Mouse (Mus musculus): Measurements from ENCODE around the gene Ctso. TPM values are rescaled to one million over a fixed set of nuclear protein-coding genes. Genes with fewer than 3 reads are reported as not detected.

Ctso gene
- polyA plus RNA-seq, 1 experiment from 2014 or later, result 25.0 TPM

GRCm38 (mm10) chr3:81918215-81918614 lies 14.2 kb upstream of the Ctso start:
- ATAC-seq (ENCODE audit: insufficient number of reproducible peaks, insufficient read depth, low FRiP score, low read depth), result no peak
- Histone ChIP-seq H3K36me3 (ENCODE audit: control insufficient read depth, insufficient read depth, low read length) (no peaks in the 10 kb centered on the region), H3K4me1 (ENCODE audit: control insufficient read depth in 2 of 2, insufficient read depth in 2 of 2, low read length in 2 of 2) (no peaks in the 10 kb centered on the region; a peak in 1 of 4 replicates), H3K9me3 (ENCODE audit: control insufficient read depth, low read length) (no peaks in the 10 kb centered on the region), H3K9ac (ENCODE audit: low read length) (no peak overlapping the region), H3K27ac (replicated peaks in 1 of 2; ENCODE audit: control insufficient read depth in 1 of 2, insufficient read depth in 1 of 2, low read depth in 2 of 2, low read length in 2 of 2) (no peak overlapping the region), H3K4me2 (ENCODE audit: low read length) (no peak overlapping the region), H3K27me3 (ENCODE audit: control insufficient read depth, insufficient read depth, low read length) (no peaks in the 10 kb centered on the region), H3K4me3 (ENCODE audit: control insufficient read depth in 1 of 2, insufficient read depth in 1 of 2, low read depth in 1 of 2, low read length in 2 of 2) (no peak overlapping the region)
- WGBS, result 60% methylated on average over 8 of the region's 8 CpGs

- ATAC-seq (ENCODE audit: insufficient number of reproducible peaks, insufficient read depth, low FRiP score, low read depth), result no peak
- H3K4me3 ChIP-seq (ENCODE audit: control insufficient read depth in 1 of 2, insufficient read depth in 1 of 2, low read depth in 1 of 2, low read length in 2 of 2), result no peak overlapping the region
- no peak overlapping the region for H3K9ac ChIP-seq (ENCODE audit: low read length)
- H3K9me3 ChIP-seq (ENCODE audit: control insufficient read depth, low read length), result no peaks in the 10 kb centered on the region
- no peak overlapping the region for H3K4me2 ChIP-seq (ENCODE audit: low read length)
- H3K27me3 ChIP-seq (ENCODE audit: control insufficient read depth, insufficient read depth, low read length), result no peaks in the 10 kb centered on the region
- H3K4me1 ChIP-seq (ENCODE audit: control insufficient read depth in 2 of 2, insufficient read depth in 2 of 2, low read length in 2 of 2), result no peaks in the 10 kb centered on the region; a peak in 1 of 4 replicates
- WGBS, result 52% methylated on average over 3 of the region's 3 CpGs
- H3K36me3 ChIP-seq (ENCODE audit: control insufficient read depth, insufficient read depth, low read length), result no peaks in the 10 kb centered on the region
- no peak overlapping the region for H3K27ac ChIP-seq (replicated peaks in 1 of 2; ENCODE audit: control insufficient read depth in 1 of 2, insufficient read depth in 1 of 2, low read depth in 2 of 2, low read length in 2 of 2)
These were observed 12.7 kb upstream of the Ctso start for GRCm38 (mm10) chr3:81919681-81920080.

- Histone ChIP-seq H3K27ac (replicated peaks in 1 of 2; ENCODE audit: control insufficient read depth in 1 of 2, insufficient read depth in 1 of 2, low read depth in 2 of 2, low read length in 2 of 2) (no peak overlapping the region), H3K4me2 (ENCODE audit: low read length) (no peak overlapping the region), H3K9ac (ENCODE audit: low read length) (no peak overlapping the region), H3K9me3 (ENCODE audit: control insufficient read depth, low read length) (no peaks in the 10 kb centered on the region), H3K4me1 (ENCODE audit: control insufficient read depth in 2 of 2, insufficient read depth in 2 of 2, low read length in 2 of 2) (no peaks in the 10 kb centered on the region; a peak in 1 of 4 replicates), H3K4me3 (ENCODE audit: control insufficient read depth in 1 of 2, insufficient read depth in 1 of 2, low read depth in 1 of 2, low read length in 2 of 2) (no peak overlapping the region), H3K27me3 (ENCODE audit: control insufficient read depth, insufficient read depth, low read length) (no peaks in the 10 kb centered on the region), H3K36me3 (ENCODE audit: control insufficient read depth, insufficient read depth, low read length) (no peaks in the 10 kb centered on the region)
- 48% methylated on average over 4 of the region's 4 CpGs for WGBS
- ATAC-seq (ENCODE audit: insufficient number of reproducible peaks, insufficient read depth, low FRiP score, low read depth), result no peak
These were observed 9.5 kb upstream of the Ctso start for GRCm38 (mm10) chr3:81922910-81923309.

- WGBS, result 4% methylated on average over 1 of the region's 1 CpGs
- no peak for ATAC-seq (ENCODE audit: insufficient number of reproducible peaks, insufficient read depth, low FRiP score, low read depth)
- H3K4me3 ChIP-seq (ENCODE audit: control insufficient read depth in 1 of 2, insufficient read depth in 1 of 2, low read depth in 1 of 2, low read length in 2 of 2), result no peak overlapping the region
- no peaks in the 10 kb centered on the region for H3K36me3 ChIP-seq (ENCODE audit: control insufficient read depth, insufficient read depth, low read length)
- no peak overlapping the region for H3K9ac ChIP-seq (ENCODE audit: low read length)
- no peaks in the 10 kb centered on the region for H3K9me3 ChIP-seq (ENCODE audit: control insufficient read depth, low read length)
- no peak overlapping the region for H3K27ac ChIP-seq (replicated peaks in 1 of 2; ENCODE audit: control insufficient read depth in 1 of 2, insufficient read depth in 1 of 2, low read depth in 2 of 2, low read length in 2 of 2)
- no peaks in the 10 kb centered on the region for H3K27me3 ChIP-seq (ENCODE audit: control insufficient read depth, insufficient read depth, low read length)
- H3K4me2 ChIP-seq (ENCODE audit: low read length), result no peak overlapping the region
- H3K4me1 ChIP-seq (ENCODE audit: control insufficient read depth in 2 of 2, insufficient read depth in 2 of 2, low read length in 2 of 2), result no peaks in the 10 kb centered on the region; a peak in 1 of 4 replicates
These were observed 7.5 kb upstream of the Ctso start for GRCm38 (mm10) chr3:81924931-81925330.

- WGBS, result 43% methylated on average over 5 of the region's 5 CpGs
- H3K9me3 ChIP-seq (ENCODE audit: control insufficient read depth, low read length), result no peaks in the 10 kb centered on the region
These were observed 6.5 kb upstream of the Ctso start for GRCm38 (mm10) chr3:81925856-81926255.

GRCm38 (mm10) chr3:81926764-81927325 lies 5.6 kb upstream of the Ctso start:
- no peaks in the 10 kb centered on the region for H3K36me3 ChIP-seq (ENCODE audit: control insufficient read depth, insufficient read depth, low read length)
- no peak overlapping the region for H3K27ac ChIP-seq (replicated peaks in 1 of 2; ENCODE audit: control insufficient read depth in 1 of 2, insufficient read depth in 1 of 2, low read depth in 2 of 2, low read length in 2 of 2)
- H3K27me3 ChIP-seq (ENCODE audit: control insufficient read depth, insufficient read depth, low read length), result no peaks in the 10 kb centered on the region
- 56% methylated on average over 9 of the region's 9 CpGs for WGBS
- no peaks in the 10 kb centered on the region; a peak in 1 of 4 replicates for H3K4me1 ChIP-seq (ENCODE audit: control insufficient read depth in 2 of 2, insufficient read depth in 2 of 2, low read length in 2 of 2)
- ATAC-seq (ENCODE audit: insufficient number of reproducible peaks, insufficient read depth, low FRiP score, low read depth), result no peak
- H3K9me3 ChIP-seq (ENCODE audit: control insufficient read depth, low read length), result no peaks in the 10 kb centered on the region
- H3K4me2 ChIP-seq (ENCODE audit: low read length), result no peak overlapping the region
- H3K4me3 ChIP-seq (ENCODE audit: control insufficient read depth in 1 of 2, insufficient read depth in 1 of 2, low read depth in 1 of 2, low read length in 2 of 2), result no peak overlapping the region
- no peak overlapping the region for H3K9ac ChIP-seq (ENCODE audit: low read length)

More at GRCm38 (mm10) chr3:81925856-81926255, 6.5 kb upstream of the Ctso start:
- Histone ChIP-seq H3K4me1 (ENCODE audit: control insufficient read depth in 2 of 2, insufficient read depth in 2 of 2, low read length in 2 of 2) (no peaks in the 10 kb centered on the region; a peak in 1 of 4 replicates), H3K4me3 (ENCODE audit: control insufficient read depth in 1 of 2, insufficient read depth in 1 of 2, low read depth in 1 of 2, low read length in 2 of 2) (no peak overlapping the region), H3K27ac (replicated peaks in 1 of 2; ENCODE audit: control insufficient read depth in 1 of 2, insufficient read depth in 1 of 2, low read depth in 2 of 2, low read length in 2 of 2) (no peak overlapping the region), H3K9ac (ENCODE audit: low read length) (no peak overlapping the region), H3K36me3 (ENCODE audit: control insufficient read depth, insufficient read depth, low read length) (no peaks in the 10 kb centered on the region), H3K27me3 (ENCODE audit: control insufficient read depth, insufficient read depth, low read length) (no peaks in the 10 kb centered on the region), H3K4me2 (ENCODE audit: low read length) (no peak overlapping the region)
- ATAC-seq (ENCODE audit: insufficient number of reproducible peaks, insufficient read depth, low FRiP score, low read depth), result no peak

GRCm38 (mm10) chr3:81929073-81929472 lies 3.3 kb upstream of the Ctso start:
- Histone ChIP-seq H3K4me3 (ENCODE audit: control insufficient read depth in 1 of 2, insufficient read depth in 1 of 2, low read depth in 1 of 2, low read length in 2 of 2) (no peak overlapping the region), H3K36me3 (ENCODE audit: control insufficient read depth, insufficient read depth, low read length) (no peaks in the 10 kb centered on the region), H3K9me3 (ENCODE audit: control insufficient read depth, low read length) (no peaks in the 10 kb centered on the region), H3K4me2 (ENCODE audit: low read length) (no peak overlapping the region), H3K27me3 (ENCODE audit: control insufficient read depth, insufficient read depth, low read length) (no peaks in the 10 kb centered on the region), H3K27ac (replicated peaks in 1 of 2; ENCODE audit: control insufficient read depth in 1 of 2, insufficient read depth in 1 of 2, low read depth in 2 of 2, low read length in 2 of 2) (no peak overlapping the region), H3K4me1 (ENCODE audit: control insufficient read depth in 2 of 2, insufficient read depth in 2 of 2, low read length in 2 of 2) (peaks cover 0 to 6% of the 10 kb centered on the region in 2 experiments; a peak in 1 of 4 replicates), H3K9ac (ENCODE audit: low read length) (no peak overlapping the region)
- WGBS, result 37% methylated on average over 1 of the region's 1 CpGs
- ATAC-seq (ENCODE audit: insufficient number of reproducible peaks, insufficient read depth, low FRiP score, low read depth), result no peak

- H3K27me3 ChIP-seq (ENCODE audit: control insufficient read depth, insufficient read depth, low read length), result no peaks in the 10 kb centered on the region
- no peaks in the 10 kb centered on the region for H3K9me3 ChIP-seq (ENCODE audit: control insufficient read depth, low read length)
- no peak overlapping the region for H3K27ac ChIP-seq (replicated peaks in 1 of 2; ENCODE audit: control insufficient read depth in 1 of 2, insufficient read depth in 1 of 2, low read depth in 2 of 2, low read length in 2 of 2)
- no peak overlapping the region for H3K4me3 ChIP-seq (ENCODE audit: control insufficient read depth in 1 of 2, insufficient read depth in 1 of 2, low read depth in 1 of 2, low read length in 2 of 2)
- no peak overlapping the region for H3K4me2 ChIP-seq (ENCODE audit: low read length)
- 72% methylated on average over 3 of the region's 3 CpGs for WGBS
- H3K36me3 ChIP-seq (ENCODE audit: control insufficient read depth, insufficient read depth, low read length), result no peaks in the 10 kb centered on the region
- H3K4me1 ChIP-seq (ENCODE audit: control insufficient read depth in 2 of 2, insufficient read depth in 2 of 2, low read length in 2 of 2), result peaks cover 0 to 9% of the 10 kb centered on the region in 2 experiments; a peak in 2 of 4 replicates
- no peak overlapping the region for H3K9ac ChIP-seq (ENCODE audit: low read length)
- ATAC-seq (ENCODE audit: insufficient number of reproducible peaks, insufficient read depth, low FRiP score, low read depth), result no peak
These were observed 706 bp upstream of the Ctso start for GRCm38 (mm10) chr3:81931695-81932094.

Measured in heart, embryonic 14.5 days (tissue).